Mouse (Mus musculus) liver, postnatal 0 days (tissue): Measurements from ENCODE around the gene Flrt1. TPM values are rescaled to one million over a fixed set of nuclear protein-coding genes. Genes with fewer than 3 reads are reported as not detected.
A peak's percentile ranks its signal among the peaks of the same experiment; 100 is the strongest.

Source experiments
- ATAC-seq: fragments of 200-750 bp; cut with Nextera tagmentation; 2 replicates; pipeline ENCODE4 v1.8.0; 2017; ENCODE audit warnings: mild to moderate bottlenecking, moderate library complexity
- DNase-seq: peaks from one replicate; pipeline ENCODE4 v3.0.0-alpha.2; 2016
- H3K27ac ChIP-seq: fragments of 300-500 bp; sonication (generic); 2 replicates; pipeline ENCODE4 v1.5.1; 2014; ENCODE audit warnings: antibody characterized with exemption, moderate library complexity, mild to moderate bottlenecking, low read depth
- H3K27me3 ChIP-seq: fragments of 300-500 bp; sonication (generic); 2 replicates; pipeline ENCODE4 v1.6.1; 2014; ENCODE audit warnings: low read length, control low read depth, mixed read lengths; ENCODE audit not compliant: insufficient read depth
- H3K36me3 ChIP-seq: fragments of 300-500 bp; sonication (generic); replicated peaks from 2 replicates; pipeline ENCODE4 v1.6.1; 2014; ENCODE audit warnings: mild to moderate bottlenecking, control low read depth, low read length, moderate library complexity, mixed read lengths; ENCODE audit not compliant: insufficient read depth
- H3K4me1 ChIP-seq: fragments of 300-500 bp; sonication (generic); 2 replicates; pipeline ENCODE4 v1.6.1; 2014; ENCODE audit warnings: antibody characterized with exemption, mild to moderate bottlenecking, control low read depth; ENCODE audit not compliant: insufficient read depth
- H3K4me2 ChIP-seq: fragments of 300-500 bp; sonication (generic); 2 replicates; pipeline ENCODE4 v1.6.1; 2014; ENCODE audit warnings: low read depth, mild to moderate bottlenecking, low read length, moderate library complexity, mixed read lengths
- H3K4me3 ChIP-seq: fragments of 300-500 bp; sonication (generic); 2 replicates; pipeline ENCODE4 v1.5.1; 2014; ENCODE audit warnings: low read depth, low read length
- H3K9ac ChIP-seq: fragments of 300-500 bp; sonication (generic); replicated peaks from 2 replicates; pipeline ENCODE4 v1.6.1; 2014; ENCODE audit warnings: mild to moderate bottlenecking, moderate library complexity
- H3K9me3 ChIP-seq: fragments of 300-500 bp; sonication (generic); 2 replicates; pipeline ENCODE4 v1.6.1; 2016; ENCODE audit warnings: mild to moderate bottlenecking, control low read depth, low read length, mixed read lengths
- CTCF ChIP-seq: sonication (generic); IDR thresholded peaks from 2 replicates; pipeline ENCODE4 v1.5.1; 2016; ENCODE audit warnings: antibody characterized with exemption, low read depth
- EP300 ChIP-seq: IDR thresholded peaks from 2 replicates; pipeline ENCODE4 v1.6.1; 2016; ENCODE audit warnings: antibody characterized with exemption, low read depth, mild to moderate bottlenecking
- WGBS: fragments of 180-500 bp; shearing (Covaris S2); extraction: QIAGEN DNeasy Blood & Tissue Kit; methylation state at CpG from one replicate; pipeline ENCODE4 v1.1.7; 2014; ENCODE audit not compliant: insufficient replicate concordance; 5-methylcytosine and 5-hydroxymethylcytosine counted together
- polyA plus RNA-seq: library from polyadenylated mRNA; unstranded; fragments of >200 nt; fragmentation: Nextera tagmentation; extraction: Ambion mirVana; gene quantifications from 2 replicates; pipeline ENCODE4 v1.2.1, GENCODE M21; 2015

The Flrt1 gene
- polyA plus RNA-seq, 1 experiment from 2014 or later: 0.21 TPM

GRCm38 (mm10) chr19:7140856-7141421, 35.4 kb upstream of the Flrt1 start:
- H3K27me3 ChIP-seq: peaks cover 10% of the 10 kb centered on the region
- ATAC-seq: no peak

DNA sequence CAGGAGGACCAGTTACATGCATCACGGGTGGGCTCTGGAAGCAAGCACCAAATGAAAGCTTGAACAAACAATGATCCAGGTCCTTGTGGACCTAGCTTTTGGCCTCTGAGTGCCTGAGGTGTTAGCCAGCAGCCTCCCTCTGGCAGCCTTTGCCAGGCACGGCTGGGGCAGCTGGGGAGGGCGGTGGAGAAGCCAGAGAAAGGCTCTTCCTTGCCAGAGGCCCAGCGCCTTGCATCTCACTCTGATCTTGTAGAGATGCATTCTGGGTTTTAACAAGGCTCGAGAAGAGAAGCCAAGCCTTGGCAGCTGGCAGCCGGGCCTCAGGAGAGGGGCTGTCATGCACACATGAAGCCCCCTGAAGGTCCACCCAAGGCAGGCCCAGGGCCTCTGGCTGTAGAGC, 34.8 kb upstream of the Flrt1 start:
- Histone ChIP-seq H3K9me3 (no peaks in the 10 kb centered on the region), H3K27ac (no peak overlapping the region), H3K4me2 (no peak overlapping the region), H3K4me1 (peaks cover 21% of the 10 kb centered on the region), H3K4me3 (no peak overlapping the region), H3K9ac (no peak overlapping the region), H3K27me3 (peaks cover 10% of the 10 kb centered on the region), H3K36me3 (no peaks in the 10 kb centered on the region)
- ATAC-seq (no peak), DNase-seq (no peak)
- TF ChIP-seq CTCF (no peak), EP300 (no peak)
- WGBS: 78% methylated on average over 6 of the region's 6 CpGs

More at GRCm38 (mm10) chr19:7140856-7141421, 35.4 kb upstream of the Flrt1 start:
- H3K9ac ChIP-seq: no peak overlapping the region
- no peak overlapping the region for H3K4me2 ChIP-seq
- H3K4me3 ChIP-seq: no peak overlapping the region
- no peaks in the 10 kb centered on the region for H3K36me3 ChIP-seq
- H3K4me1 ChIP-seq: peaks cover 19% of the 10 kb centered on the region
- DNase-seq: no peak
- no peaks in the 10 kb centered on the region for H3K9me3 ChIP-seq
- no peak overlapping the region for H3K27ac ChIP-seq
- TF ChIP-seq CTCF (no peak), EP300 (no peak)
- 70% methylated on average over 12 of the region's 12 CpGs for WGBS

DNA sequence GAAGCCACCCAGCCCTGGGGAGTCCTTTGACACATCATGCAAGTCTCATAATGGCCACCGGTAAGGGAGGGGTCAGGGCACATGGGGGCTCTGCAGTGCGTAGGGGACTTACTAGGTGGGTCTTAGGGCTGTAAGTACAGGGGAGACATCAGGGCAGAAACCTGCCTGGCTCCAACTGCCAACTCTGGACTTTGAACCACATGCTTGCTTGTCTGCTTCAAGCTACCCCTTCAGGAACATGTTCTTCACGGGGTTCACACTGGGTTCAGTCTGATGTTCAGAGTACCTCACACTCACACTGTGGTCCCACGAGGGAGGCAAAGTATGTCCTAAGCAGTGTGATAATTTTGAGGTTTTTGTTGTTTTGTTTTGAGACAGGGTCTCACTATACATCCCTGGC, 33.8 kb upstream of the Flrt1 start:
- Histone ChIP-seq H3K4me2 (no peak overlapping the region), H3K27ac (no peak overlapping the region), H3K36me3 (no peaks in the 10 kb centered on the region), H3K9me3 (no peaks in the 10 kb centered on the region), H3K9ac (no peak overlapping the region), H3K27me3 (peaks cover under 1% of the 10 kb centered on the region; the same call in 1 of the 2 replicates), H3K4me1 (peaks cover 24% of the 10 kb centered on the region), H3K4me3 (no peak overlapping the region)
- no peak for ATAC-seq
- no peak for DNase-seq
- TF ChIP-seq CTCF (no peak), EP300 (no peak)
- 62% methylated on average over 4 of the region's 4 CpGs for WGBS

DNA sequence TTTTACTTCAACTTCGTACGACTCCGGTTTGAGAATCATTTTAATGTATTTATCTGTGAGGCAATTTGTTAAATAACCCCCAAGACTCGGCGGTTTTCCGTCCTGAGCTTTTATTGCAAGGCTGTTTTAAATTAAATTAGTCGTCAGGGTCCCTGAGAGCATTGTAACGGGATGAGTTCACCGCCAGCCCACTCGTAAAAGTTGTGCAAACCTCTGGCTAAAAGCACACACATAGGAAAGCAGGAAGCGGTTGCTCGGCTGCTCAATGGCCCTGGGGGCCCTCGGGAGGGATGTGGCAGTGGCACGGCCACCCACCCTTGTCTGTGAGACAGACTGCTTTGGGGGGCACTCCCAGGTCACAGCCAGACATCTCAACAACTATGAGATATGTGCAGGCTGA, 32.8 kb upstream of the Flrt1 start:
- WGBS: 57% methylated on average over 14 of the region's 14 CpGs
- Histone ChIP-seq H3K4me2 (no peak overlapping the region), H3K4me3 (no peak overlapping the region), H3K36me3 (no peaks in the 10 kb centered on the region), H3K27ac (no peak overlapping the region), H3K9ac (no peak overlapping the region), H3K27me3 (no peaks in the 10 kb centered on the region), H3K9me3 (no peaks in the 10 kb centered on the region), H3K4me1 (peaks cover 24% of the 10 kb centered on the region)
- no peak for ATAC-seq
- TF ChIP-seq EP300: no peak
- no peak for TF ChIP-seq CTCF
- no peak for DNase-seq

DNA sequence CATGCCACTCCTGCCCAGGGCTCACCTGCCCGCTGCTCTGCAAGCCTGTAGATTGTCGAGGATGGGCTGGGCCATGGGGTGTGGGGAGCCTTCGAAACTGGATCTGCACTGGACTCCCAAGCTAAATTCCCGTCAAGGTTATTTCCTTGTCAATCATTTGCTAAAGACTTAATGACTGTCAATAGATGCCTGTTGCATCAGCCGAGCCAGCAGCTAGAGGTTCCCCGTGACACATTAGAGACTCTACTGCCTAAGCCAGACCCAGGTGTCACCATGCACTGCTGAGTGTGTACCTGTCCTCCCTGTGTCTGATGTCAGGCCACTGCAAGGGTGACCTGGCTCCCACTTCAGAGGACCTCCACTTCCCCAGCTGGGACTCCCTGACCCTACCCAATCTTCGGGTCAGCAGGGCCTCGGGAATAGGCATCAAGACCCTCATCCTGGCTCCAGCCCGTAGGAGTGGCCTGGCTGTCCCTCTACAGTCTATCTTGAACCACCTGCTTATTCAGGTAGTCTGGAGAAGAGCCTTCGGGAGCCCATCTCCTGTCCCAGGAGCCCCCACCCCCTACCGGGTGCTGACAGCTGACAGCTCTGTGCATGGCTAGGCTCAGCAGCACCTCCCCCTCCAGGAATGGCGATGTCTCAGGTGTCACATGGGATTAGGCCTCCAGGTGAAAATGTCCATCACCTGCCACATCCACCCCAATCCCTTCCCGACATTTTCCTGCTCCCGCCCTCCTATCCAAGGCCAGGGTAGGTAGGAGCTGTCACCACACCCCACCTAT, 31.4 kb upstream of the Flrt1 start:
- peak overlapping the region; percentile 17; the same call in 1 of the 2 replicates for H3K4me3 ChIP-seq
- peak overlapping the region; percentile 55; the same call in 1 of the 2 replicates for H3K9ac ChIP-seq
- H3K27ac ChIP-seq: peak overlapping the region; percentile 87
- no peaks in the 10 kb centered on the region for H3K9me3 ChIP-seq
- H3K4me1 ChIP-seq: peaks cover 24% of the 10 kb centered on the region
- no peaks in the 10 kb centered on the region for H3K36me3 ChIP-seq
- no peaks in the 10 kb centered on the region for H3K27me3 ChIP-seq
- peak overlapping the region; percentile 65 for H3K4me2 ChIP-seq
- ATAC-seq (peak; percentile 85), DNase-seq (peak; percentile 44)
- no peak for TF ChIP-seq CTCF
- 0 out of 2 replicates have a peak, but pooled peaks have one; percentile 7 for TF ChIP-seq EP300
- 47% methylated on average over 14 of the region's 14 CpGs for WGBS

GRCm38 (mm10) chr19:7136016-7136415, 30.5 kb upstream of the Flrt1 start:
- H3K9ac ChIP-seq: peak overlapping the region; percentile 55; the same call in 1 of the 2 replicates
- WGBS: 37% methylated on average over 9 of the region's 9 CpGs
- peak overlapping the region; percentile 65 for H3K4me2 ChIP-seq
- no peaks in the 10 kb centered on the region for H3K27me3 ChIP-seq
- peaks cover 24% of the 10 kb centered on the region for H3K4me1 ChIP-seq
- H3K27ac ChIP-seq: peak overlapping the region; percentile 87
- H3K4me3 ChIP-seq: peak overlapping the region; percentile 17; the same call in 1 of the 2 replicates
- H3K9me3 ChIP-seq: no peaks in the 10 kb centered on the region
- ATAC-seq (peak; percentile 74), DNase-seq (peak; percentile 55)
- TF ChIP-seq EP300: no peak
- no peak for TF ChIP-seq CTCF
- H3K36me3 ChIP-seq: no peaks in the 10 kb centered on the region
